Mouse (Mus musculus): Measurements from ENCODE around the gene Cdh3.
A peak's percentile ranks its signal among the peaks of the same experiment; 100 is the strongest.

Cdh3 gene

DNA sequence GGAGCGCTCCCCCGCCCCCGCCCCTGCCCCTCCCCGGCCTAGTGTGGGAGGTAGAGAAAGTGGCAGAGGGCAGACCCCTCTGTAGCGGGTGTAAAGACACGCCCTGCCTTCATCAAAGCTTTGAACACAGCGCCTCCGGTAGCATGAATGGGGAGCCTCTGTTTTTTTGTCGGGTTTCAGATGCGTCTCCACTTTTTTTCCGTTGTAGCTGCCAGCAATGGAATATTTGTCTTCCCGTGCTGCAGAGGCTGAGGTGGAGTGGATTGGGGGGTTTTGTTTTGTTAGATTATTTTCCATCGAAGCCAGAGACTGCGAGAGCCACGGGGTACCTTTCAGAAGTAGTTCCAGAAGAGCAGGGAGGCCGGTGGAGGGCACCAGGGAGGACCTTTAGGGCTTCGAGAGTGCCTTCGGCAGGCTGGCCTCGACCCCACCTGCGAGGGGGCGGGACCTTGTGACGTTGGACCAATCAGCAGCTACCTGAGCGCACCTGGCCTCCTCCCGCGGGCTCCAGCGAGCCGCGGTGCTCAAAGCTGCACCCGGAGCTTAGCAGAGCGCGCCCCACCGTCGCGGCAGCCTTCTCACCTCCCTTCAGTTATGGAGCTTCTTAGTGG, at the start of gene Cdh3:
Cdh3 (plus strand) TSS at position 527 of the 611 bp plus-strand sequence.
- DNase-seq = peak in 1 of 2 experiments; percentile 19

DNA sequence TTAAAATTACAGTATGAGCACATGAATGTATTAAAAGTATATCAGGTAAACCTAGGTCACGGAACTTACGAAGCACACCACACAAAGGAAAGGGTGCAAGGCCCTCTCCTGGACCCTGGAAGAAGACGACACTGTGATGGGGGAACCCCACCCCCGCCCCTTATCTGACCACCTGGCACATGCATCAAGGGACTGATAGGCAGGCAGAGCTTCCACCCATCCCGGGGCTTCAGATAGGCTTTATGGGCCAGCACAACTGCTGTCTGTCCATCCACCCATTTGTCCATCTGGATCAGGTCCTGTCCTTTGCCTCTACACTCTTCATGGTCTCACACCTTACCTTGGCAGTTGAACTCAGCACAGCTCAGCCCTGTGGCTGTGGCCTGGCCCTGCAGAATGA, 48.6 kb upstream of the Cdh3 start:
- no peak for DNase-seq

DNA sequence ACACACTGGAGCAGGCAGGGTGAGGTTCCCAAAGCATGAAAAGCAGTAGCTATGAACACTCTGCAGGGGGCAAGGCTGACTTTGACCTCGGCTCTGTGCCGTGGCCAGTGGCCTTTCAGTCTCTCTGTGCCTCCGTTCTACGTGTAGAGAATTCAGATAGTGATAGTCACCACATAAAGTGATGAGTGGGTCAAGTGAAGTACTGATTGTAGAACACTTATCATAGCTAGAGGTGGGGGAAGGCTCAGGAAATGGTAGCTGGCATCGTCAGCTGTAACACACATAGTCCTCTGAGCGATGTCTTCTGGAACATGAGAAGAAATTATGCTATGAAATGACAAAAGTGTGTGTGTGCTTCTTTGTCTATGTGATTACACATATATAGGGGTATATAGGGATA, 46.9 kb upstream of the Cdh3 start:
- no peak for DNase-seq

DNA sequence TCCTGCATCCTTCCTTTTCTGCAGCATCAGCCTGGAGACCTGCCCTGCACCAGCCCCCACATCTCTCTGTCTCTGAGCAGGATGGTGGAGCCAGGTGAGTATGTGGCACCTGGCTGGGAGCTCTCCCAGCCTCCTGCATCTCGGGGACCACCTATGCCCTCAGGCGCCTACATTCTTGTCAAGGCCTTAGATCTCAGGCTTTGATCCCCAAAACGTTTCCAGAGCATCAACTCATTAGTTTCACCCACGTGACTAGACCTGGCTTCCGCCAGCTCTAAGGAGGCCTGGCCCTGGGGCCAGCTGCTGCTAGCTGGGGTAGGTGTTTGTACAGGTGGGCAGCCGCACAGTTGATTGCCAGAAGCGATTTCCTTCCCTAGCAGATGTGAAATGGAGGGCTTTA, 41.2 kb upstream of the Cdh3 start:
- no peak for DNase-seq

DNA sequence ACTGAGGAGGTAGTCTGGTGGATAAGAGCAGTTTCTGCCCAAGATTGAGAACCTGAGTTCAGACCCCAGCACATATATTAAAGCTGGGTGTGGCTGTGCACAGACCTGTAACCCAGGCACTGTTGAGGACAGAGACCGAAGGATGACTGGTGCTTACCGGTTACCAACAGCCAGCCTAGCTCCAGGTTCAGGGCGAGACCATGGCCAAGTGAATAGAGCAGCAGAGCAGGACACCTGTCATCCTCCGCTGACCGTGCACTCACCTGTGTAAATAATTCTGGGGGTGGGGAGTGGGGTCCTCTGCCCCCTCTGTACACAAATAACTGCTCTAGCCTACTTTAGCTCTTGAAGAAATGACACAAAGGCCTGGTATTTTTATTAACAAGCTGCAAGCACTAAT, 36.7 kb upstream of the Cdh3 start:
- no peak for DNase-seq

DNA sequence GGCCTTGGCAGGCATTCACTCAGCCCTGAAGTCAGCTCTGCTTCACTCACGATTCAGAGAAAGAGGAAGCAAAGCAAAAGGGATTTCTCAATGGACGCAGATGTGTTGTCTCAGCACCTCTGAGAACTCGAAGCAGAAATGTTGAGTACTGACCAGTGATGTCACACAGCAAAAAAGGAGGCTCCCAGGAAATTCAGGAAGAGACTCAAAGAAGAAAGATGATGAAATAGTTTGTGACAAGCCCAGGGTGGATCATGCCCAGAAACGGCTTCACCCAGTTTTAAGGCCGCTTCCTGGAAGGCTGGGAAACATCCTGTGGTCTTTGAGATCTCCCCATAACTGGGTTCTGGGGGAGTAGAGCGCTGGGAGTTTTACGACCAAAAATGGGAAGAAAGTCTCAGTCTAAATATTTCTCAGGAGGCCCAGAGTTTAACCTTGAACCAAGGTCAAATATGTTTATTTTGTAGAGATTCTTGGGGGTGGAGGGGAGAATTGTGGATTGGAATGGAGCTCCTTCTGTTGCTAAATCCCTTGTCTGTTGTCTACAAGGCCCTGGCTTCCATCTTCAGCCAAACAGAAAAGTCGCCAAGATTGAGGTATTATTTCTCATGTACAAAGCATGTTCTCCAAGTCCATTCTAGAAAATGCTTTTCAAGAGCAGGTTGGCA, 10.5 kb upstream of the Cdh3 start, which contains the start of gene 6030452D12Rik:
6030452D12Rik (plus strand) TSS at position 505 of the 668 bp plus-strand sequence.
- DNase-seq = no peak

DNA sequence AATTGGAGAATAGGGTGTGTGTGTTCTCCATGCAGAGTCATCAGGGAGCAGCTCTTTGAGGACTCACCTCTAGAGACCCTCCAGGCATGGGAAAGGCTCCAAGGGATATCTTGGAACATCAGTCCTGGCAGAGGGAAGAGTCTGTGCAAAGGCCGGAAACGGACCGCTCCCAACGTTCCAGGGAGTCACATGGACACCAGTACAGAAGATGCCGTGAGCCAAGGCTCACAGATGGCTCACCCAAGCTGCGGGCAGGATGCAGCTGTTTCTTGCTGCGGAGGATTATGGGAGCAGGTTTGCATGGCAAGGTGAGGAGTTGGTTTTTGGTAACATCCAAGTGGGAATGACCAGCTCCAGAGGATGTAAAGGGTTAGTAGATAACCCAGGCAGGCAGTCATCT, 6.5 kb upstream of the Cdh3 start:
- DNase-seq = no peak

DNA sequence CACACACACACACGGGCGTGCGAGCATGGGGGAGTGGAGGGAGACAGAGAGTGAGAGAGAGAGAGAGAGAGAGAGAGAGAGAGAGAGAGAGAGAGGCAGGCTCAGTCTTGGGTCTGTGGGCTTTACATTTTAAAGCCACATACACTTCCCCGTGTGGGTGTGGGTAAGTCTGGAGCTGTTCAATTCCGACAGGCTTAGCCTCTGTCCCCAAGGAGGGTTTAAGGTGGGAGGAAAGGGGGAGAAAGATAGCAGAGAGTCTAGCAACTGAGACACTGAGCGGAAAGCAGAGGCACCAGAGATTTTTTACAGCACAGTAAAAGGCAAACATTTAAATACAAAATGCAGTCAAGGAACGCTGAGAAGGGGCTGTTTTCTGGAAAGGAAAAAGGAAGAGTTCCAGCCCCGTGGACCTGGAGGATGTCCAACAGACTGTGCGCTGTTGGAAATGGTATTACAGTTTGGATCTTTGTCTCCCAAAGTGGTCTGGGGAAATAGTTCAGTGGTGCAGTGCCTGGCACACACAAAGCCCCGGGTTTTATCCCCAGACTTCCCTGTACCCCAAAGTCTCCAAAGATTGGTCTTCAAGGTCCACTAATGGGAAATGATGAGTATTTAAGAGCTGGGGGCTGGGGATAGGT, 5.2 kb upstream of the Cdh3 start:
- DNase-seq = no peak

DNA sequence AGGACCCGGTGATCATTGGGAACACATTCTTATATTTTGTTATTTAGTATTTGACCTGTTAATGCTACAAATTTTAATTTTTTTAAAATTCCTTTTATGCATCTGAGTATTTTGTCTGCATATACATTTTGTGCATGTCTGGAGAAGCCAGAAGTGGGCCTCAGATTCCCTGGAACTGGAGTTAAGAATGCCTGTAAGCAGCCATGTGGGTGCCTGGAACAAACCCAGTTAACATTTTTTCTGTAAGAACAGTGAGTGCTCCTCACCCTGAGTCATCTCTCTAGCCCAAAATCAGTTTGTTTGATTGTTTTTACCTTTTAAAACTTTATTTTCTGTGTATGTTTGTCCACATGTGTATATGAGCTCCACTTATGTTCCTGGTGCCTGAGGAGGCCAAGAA, 4.6 kb upstream of the Cdh3 start:
- DNase-seq = no peak

DNA sequence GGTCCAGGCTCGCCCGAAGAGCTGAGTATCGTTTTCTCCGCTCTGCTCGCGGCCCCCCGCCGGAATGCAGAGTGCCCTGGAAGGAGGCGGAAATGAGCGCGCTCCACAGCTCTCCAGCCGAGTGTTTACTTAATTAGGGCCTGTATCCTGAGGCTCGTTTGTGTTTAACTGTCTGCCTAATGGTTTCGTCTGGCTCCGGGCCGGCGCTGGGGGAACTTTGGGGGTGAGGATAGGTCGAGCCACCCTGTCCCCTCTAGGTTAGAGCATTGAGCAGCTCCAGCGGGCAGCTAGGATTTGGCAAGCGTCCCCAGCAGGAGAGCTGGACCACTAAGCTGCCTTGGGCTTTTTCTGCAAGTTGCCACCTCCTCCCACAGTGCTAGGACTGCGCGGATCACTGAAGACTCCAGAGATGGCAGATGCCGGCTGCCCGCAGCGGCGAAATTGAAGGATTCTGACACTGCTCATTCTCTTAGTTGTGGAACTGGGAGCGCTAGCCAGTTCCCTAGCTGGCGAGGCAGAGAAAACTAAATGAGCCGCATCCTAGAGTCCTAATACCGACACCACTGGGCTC, 2.8 kb upstream of the Cdh3 start:
- no peak for DNase-seq

DNA sequence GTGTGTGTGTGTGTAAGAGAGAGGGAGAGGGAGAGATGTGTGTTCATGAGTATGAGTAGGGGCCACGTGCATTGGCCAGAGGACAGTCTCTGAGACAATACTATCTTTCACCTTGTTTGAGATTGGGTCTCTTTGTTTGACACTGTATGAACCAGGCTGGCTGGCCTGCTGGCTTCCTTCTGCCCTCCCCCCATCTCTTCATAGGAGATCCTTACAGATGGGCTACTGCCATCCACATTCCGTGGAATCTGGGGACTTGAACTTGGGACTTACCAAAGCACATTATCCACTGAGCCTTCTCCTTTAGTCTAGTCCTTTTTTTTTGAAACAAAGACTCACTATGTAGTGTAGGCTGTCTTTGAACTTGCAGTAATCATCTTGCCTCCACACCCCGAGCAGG, 2.2 kb upstream of the Cdh3 start:
- no peak for DNase-seq

DNA sequence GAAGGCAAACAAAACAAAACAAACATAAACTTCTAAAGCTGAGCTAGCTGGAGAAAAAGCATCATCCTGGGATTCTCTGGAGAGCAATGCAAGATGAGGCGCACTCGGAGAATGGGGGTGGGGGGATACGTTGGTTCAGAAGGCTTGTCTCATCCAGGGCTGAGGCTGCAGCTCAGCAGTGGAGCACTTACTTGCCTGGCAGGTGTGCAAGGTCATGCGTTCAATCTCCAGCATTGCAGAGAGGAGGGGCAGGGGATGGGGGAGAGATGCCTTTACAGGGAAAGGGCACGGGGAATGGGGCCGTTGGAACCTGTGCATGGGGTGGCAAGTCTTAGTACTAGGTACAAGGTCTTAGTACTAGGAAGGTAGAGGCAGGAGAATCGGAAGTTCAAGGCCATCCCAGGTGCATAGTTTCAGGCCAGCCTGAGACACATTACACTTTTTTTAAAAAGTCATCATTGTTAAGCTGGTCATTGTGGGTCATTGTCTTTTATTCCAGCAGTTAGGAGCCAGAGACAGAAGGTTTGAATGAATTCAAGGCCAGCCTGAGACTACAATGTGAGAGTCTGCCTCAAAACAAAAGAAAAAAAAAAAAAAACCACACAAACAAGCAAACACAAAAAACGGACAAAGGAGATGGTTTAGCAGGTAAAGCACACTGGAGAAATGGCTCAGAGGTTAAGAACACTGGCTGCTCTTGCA, 1.5 kb upstream of the Cdh3 start:
- no peak for DNase-seq

DNA sequence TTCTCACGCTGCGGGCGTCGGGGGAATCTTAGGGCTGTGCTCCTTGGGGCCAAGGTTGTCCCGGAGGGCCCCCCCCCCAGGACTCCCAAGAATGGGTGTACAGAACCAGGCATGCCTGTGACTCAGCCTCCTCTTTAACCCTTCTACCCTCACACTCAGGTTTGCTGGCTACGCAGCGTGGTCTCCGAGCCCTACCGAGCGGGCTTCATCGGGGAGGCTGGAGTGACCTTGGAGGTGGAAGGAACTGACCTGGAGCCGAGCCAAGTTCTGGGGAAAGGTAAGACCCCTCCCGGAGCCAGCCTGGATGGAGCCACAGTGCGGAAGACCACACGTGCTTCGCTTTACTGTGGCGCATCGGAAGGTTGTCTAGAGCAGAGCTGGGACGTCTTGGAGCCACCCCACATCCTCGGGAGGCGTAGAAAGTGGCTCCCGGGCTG, 392 bp downstream of the Cdh3 start:
- DNase-seq = no peak

DNA sequence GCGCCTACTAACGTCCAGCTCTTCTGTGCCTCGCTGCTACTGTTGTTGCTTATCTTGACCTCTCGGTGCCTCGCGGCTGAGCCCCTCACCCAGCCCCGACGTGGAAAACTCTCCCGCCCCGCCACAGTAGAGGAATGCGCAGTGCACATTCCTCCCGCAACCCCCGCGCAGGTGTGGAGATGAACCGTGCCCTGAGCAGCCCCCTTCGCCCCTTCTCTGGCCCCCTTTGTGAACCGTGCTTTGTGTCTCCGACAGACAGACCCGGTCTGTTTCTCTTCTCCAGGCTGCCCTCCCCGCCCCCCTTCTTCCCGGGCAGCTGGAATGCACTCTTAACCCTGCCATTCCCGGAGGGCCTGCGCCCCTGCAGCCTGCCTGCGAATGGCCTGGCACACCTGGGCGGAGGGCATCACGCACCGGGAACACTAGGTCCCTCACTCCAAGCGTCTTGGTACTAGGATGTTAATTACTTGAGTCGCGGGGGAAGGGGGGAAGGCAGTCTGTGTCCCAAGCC, 895 bp downstream of the Cdh3 start:
- DNase-seq = no peak

DNA sequence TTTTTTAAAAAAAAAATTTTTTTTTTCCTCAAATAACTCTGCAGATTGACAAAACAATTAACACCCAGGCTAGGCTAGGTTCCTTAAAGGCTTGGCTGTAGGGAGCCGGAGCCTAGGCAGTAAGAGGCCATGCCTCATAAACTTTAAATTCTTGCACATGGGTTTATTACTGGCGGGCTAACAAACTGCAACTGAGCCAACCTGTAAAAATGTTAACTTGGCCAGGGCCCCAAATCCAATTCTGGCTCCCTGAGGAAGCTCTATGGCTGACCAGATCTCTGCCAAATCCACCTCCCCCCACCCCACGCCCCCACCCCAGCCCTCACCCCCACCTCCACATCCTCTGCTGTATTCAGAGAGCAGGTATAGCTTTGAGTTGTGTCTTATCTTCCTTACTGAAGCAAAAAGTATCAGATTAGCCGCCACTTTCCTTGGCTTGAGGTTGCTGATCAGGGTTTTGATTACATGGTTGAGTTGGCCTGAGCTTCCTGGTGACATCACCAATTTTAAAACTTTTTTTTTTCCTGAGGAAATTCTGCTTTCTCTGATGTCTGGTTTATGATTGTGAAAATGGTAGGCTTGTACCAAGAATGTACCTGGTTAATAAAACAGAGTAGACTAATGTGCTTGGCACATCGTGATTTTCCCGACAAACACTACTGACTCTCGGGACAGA, 1.9 kb downstream of the Cdh3 start:
- no peak for DNase-seq

DNA sequence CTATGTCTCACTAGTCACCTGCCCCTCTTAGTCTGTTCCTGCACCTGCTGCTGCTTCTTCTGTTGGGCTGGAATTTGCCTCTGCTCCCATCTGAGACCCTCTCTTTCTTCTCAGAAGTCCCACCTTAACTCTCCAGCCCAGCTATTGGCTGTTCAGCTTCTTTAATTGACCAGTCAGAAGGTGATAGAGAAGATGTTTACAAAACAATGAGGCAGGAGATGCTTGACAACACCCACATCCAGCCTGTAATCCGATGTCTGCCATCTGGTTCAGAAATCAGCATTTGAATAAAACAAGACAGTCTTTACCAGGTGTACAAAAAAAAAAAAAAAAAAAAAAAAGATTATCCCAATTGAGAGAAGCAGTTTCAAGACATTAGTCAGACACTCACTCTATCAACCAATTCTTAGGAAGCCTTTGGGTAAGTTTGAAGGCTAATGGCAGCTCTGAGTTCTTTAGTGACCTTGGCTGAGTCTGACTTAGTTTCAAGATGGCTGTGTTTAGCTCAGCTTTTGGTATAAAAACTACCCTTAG, 5.3 kb downstream of the Cdh3 start:
- no peak for DNase-seq

DNA sequence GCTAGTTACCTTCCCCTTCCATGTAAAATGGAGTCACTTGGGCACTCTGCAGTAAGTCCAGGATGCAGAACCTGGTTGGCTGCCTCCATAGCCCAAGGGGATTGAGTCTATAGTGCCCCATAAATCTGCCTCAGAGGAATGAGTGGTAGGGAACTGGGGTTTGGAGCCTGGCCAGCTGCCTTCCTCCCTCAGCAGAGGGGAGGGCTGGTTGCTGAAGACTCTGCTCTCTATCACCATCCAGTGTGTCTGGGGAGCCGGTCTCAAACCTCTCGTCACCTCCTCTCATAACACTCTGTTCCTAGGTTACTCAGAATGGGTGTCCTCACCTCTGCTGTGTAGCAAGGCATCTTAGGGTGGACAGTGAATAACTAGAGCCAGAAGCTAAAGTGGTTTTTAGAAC, 5.9 kb downstream of the Cdh3 start:
- no peak for DNase-seq

DNA sequence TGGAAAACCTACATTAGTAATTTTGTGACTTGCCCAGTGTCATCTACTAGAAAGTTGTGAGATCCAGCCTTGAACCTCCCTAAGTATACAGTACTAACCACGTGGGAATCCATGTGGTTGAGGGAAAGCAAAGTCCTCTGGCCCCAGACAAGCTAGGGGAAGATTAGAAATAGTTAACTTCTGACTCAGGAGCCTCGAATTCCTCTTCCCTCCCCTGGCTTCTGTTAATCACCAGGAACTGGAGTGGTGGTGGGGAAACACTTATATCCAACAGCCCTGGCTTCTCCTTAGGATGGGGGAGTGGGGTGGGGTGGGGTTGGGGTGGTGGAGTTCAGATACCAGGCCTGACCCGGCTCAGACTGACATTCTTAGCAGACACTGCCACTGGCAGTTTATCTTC, 8.1 kb downstream of the Cdh3 start:
- DNase-seq = no peak

DNA sequence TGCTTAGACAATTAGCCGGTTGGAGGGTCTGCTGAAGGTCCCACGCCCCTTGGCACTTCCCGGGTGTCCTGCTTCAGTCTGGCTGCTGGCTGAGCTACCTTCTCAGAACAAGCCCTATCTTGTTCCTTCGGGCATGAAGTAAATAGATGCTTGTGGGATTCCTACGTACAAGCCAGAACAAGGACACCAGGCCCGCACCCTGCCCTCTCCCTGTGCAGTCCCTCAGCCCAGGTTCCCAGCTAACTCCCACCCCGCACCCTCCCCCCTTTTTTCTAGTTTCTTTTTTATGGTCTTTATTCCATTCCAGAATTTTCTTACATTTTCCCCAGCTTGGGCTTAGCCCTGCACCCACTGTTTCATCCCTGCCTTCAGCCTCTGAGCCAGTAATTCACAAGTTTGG, 9.9 kb downstream of the Cdh3 start:
- no peak for DNase-seq

DNA sequence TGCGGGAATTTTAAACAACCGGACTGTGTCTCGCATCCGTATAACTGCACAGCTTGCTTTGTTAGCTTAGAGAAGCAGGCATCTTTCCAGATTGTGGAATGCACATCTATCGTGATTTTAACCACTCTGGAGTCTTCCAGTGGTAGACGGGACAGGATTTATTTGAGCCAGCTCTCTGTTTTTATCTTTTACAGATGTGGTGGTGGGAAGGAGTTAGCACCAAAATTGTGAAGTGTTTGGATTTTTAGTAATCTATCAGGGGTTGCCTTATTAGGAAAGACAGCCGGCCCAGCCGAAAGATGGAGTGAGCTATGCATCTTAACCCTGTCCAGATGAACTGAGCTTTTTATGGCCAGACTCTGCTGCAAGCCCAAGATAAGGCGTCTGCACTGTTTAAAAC, 11.2 kb downstream of the Cdh3 start:
- DNase-seq = no peak

DNA sequence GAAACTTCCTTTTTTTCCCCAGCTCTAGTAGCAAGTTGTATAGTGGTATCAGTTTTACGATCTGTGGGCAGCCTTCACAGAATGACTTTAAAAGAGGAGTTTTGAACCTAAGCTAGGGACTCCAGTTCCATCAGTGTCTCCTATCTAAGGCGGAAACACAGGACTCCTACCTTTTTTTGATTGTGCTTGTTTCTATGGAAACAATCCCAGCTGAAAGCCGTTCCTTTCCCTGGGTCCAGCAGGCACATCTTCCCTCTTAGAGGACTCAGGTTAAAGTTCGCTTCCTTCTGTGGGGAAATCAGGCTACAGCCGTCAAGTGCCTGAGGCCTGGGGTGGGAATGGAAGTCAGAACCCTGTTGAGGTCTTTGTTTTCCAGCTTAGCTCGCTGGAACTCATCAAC, 16.0 kb downstream of the Cdh3 start:
- DNase-seq = no peak
